ENCODE assay signal across 8 mouse cellular contexts in genomic region chr15:10470151-10470831, GRCm38 (mm10). TPM values are rescaled to one million over a fixed set of nuclear protein-coding genes. Genes with fewer than 3 reads are reported as not detected.
DNase-seq lines count a peak whose midpoint lies in the region; ATAC-seq and TF ChIP-seq lines count a peak whose summit lies in the region.

TSS of gene Dnajc21 (minus strand) at chr15:10470516.

- H3K36me3 ChIP-seq in embryonic facial prominence, embryonic 11.5 days (replicated peaks; ENCODE audit: control insufficient read depth, insufficient read depth, low read depth, low read length), result peaks cover 1% of the 10 kb centered on the region
- peaks cover 5% of the 10 kb centered on the region for H3K36me3 ChIP-seq in limb, embryonic 15.5 days
- peaks cover 2% of the 10 kb centered on the region; the same call in 1 of the 2 replicates for H3K36me3 ChIP-seq in midbrain, postnatal 0 days (ENCODE audit: insufficient read depth, low read length)

- peak within 1 kb of the TSS; percentile 84 for H3K4me2 ChIP-seq in embryonic facial prominence, embryonic 11.5 days (ENCODE audit: low read depth, low read length)
- peak within 1 kb of the TSS; percentile 56 for H3K4me2 ChIP-seq in limb, embryonic 15.5 days
- H3K4me2 ChIP-seq in midbrain, postnatal 0 days (ENCODE audit: low read depth, low read length, poor library complexity, severe bottlenecking), result peak within 1 kb of the TSS; percentile 85

- no peak within 1 kb of the TSS; the same call in 1 of the 2 replicates for H3K27ac ChIP-seq in embryonic facial prominence, embryonic 11.5 days (replicated peaks; ENCODE audit: low read depth, low read length)
- peak within 1 kb of the TSS; percentile 85 for H3K27ac ChIP-seq in limb, embryonic 15.5 days
- H3K27ac ChIP-seq in midbrain, postnatal 0 days (ENCODE audit: low read depth, low read length), result peak within 1 kb of the TSS; percentile 76

- peak; percentile 73 for DNase-seq in 416B (ENCODE audit: low read depth)
- peak; percentile 93 for DNase-seq in adrenal gland, postnatal 25 days
- DNase-seq in embryonic facial prominence, embryonic 11.5 days (ENCODE audit: low spot score), result peak; percentile 87
- peak; percentile 99 for DNase-seq in heart, adult 11 months
- DNase-seq in kidney, adult 18-20 months, result peak; percentile 88
- DNase-seq in midbrain, postnatal 0 days (ENCODE audit: low spot score), result peak; percentile 78
- DNase-seq in spleen, postnatal 10 days (ENCODE audit: low spot score in 2 of 2), result peak; percentile 70 to 87

- H3K9ac ChIP-seq in embryonic facial prominence, embryonic 11.5 days (replicated peaks; ENCODE audit: low read length), result peak within 1 kb of the TSS; percentile 80
- H3K9ac ChIP-seq in limb, embryonic 15.5 days, result peak within 1 kb of the TSS; percentile 86
- peak within 1 kb of the TSS; percentile 84 for H3K9ac ChIP-seq in midbrain, postnatal 0 days (replicated peaks; ENCODE audit: low read length, poor library complexity, severe bottlenecking)

- WGBS in embryonic facial prominence, embryonic 11.5 days, result under 1% methylated on average over 54 of the region's 87 CpGs
- under 1% methylated on average over 63 of the region's 87 CpGs for WGBS in limb, embryonic 15.5 days
- WGBS in midbrain, postnatal 0 days, result under 1% methylated on average over 27 of the region's 87 CpGs

- peak within 1 kb of the TSS; percentile 75 for H3K4me3 ChIP-seq in embryonic facial prominence, embryonic 11.5 days (ENCODE audit: low read depth, low read length)
- H3K4me3 ChIP-seq in limb, embryonic 15.5 days, result peak within 1 kb of the TSS; percentile 87
- peak within 1 kb of the TSS; percentile 91 for H3K4me3 ChIP-seq in midbrain, postnatal 0 days (ENCODE audit: low read depth, low read length)

- ATAC-seq in embryonic facial prominence, embryonic 11.5 days (replicated peaks; ENCODE audit: insufficient number of reproducible peaks, low FRiP score, low TSS enrichment, low read depth), result peak; percentile 92
- ATAC-seq in limb, embryonic 15.5 days (ENCODE audit: insufficient number of reproducible peaks, low FRiP score, low TSS enrichment, low read depth), result peak; percentile 94
- ATAC-seq in midbrain, postnatal 0 days (ENCODE audit: low FRiP score), result peak; percentile 95

- H3K4me1 ChIP-seq in embryonic facial prominence, embryonic 11.5 days (ENCODE audit: control insufficient read depth, insufficient read depth, low read length), result no peaks in the 10 kb centered on the region
- H3K4me1 ChIP-seq in limb, embryonic 15.5 days, result peaks cover 7% of the 10 kb centered on the region; the same call in 1 of the 2 replicates
- peaks cover 9% of the 10 kb centered on the region; the same call in 1 of the 2 replicates for H3K4me1 ChIP-seq in midbrain, postnatal 0 days (ENCODE audit: insufficient read depth, low read length)

- H3K27me3 ChIP-seq in embryonic facial prominence, embryonic 11.5 days (ENCODE audit: control insufficient read depth, insufficient read depth, low read length), result no peaks in the 10 kb centered on the region
- no peaks in the 10 kb centered on the region for H3K27me3 ChIP-seq in limb, embryonic 15.5 days
- H3K27me3 ChIP-seq in midbrain, postnatal 0 days (ENCODE audit: insufficient read depth, low read length), result no peaks in the 10 kb centered on the region

- H3K9me3 ChIP-seq in embryonic facial prominence, embryonic 11.5 days (replicated peaks; ENCODE audit: control insufficient read depth, low read length), result no peaks in the 10 kb centered on the region
- no peaks in the 10 kb centered on the region for H3K9me3 ChIP-seq in limb, embryonic 15.5 days
- H3K9me3 ChIP-seq in midbrain, postnatal 0 days (ENCODE audit: low read length), result no peaks in the 10 kb centered on the region

- TF ChIP-seq CTCF in midbrain, postnatal 0 days (IDR thresholded peaks at IDR 0.05), result no peak

RNA-seq across cellular contexts. Expression of gene Dnajc21, which starts in this region (rescaled TPM):
- 35.7 and 50.6 TPM in 2 replicates for total RNA-seq in adrenal gland, postnatal 25 days (2021)
- polyA plus RNA-seq in embryonic facial prominence, embryonic 11.5 days (2014; fragmentation: Nextera tagmentation; extraction: Ambion mirVana), result 14.3 and 18.2 TPM in 2 replicates
- polyA plus RNA-seq in limb, embryonic 15.5 days (2015; fragmentation: Nextera tagmentation; extraction: Ambion mirVana), result 11.2 and 11.3 TPM in 2 replicates
- total RNA-seq in midbrain, postnatal 0 days (2014; rRNA removed), result 3.9 and 6.8 TPM in 2 replicates
- 11.6 and 15.5 TPM in 2 replicates for polyA plus RNA-seq in midbrain, postnatal 0 days (2015; fragmentation: Nextera tagmentation; extraction: Ambion mirVana)
